Mouse (Mus musculus) heart, embryonic 11.5 days (tissue): ENCODE measurements around the gene Gnaz. TPM values are rescaled to one million over a fixed set of nuclear protein-coding genes. Genes with fewer than 3 reads are reported as not detected.
A peak's percentile ranks its signal among the peaks of the same experiment; 100 is the strongest.

Source experiments
- ATAC-seq: fragments of 200-750 bp; cut with Nextera tagmentation; replicated peaks from 2 replicates; pipeline ENCODE4 v1.8.0; 2017; ENCODE audit warnings: moderate library complexity; ENCODE audit not compliant: insufficient number of reproducible peaks, low FRiP score, low TSS enrichment
- H3K27ac ChIP-seq: fragments of 300-500 bp; sonication (generic); 2 replicates; pipeline ENCODE4 v1.5.1; 2014; ENCODE audit warnings: mild to moderate bottlenecking, low read depth, low read length
- H3K27me3 ChIP-seq: fragments of 300-500 bp; sonication (generic); 2 replicates; pipeline ENCODE4 v1.6.1; 2014; ENCODE audit warnings: mild to moderate bottlenecking, low read length, mixed read lengths; ENCODE audit not compliant: control insufficient read depth, insufficient read depth
- H3K36me3 ChIP-seq: fragments of 300-500 bp; sonication (generic); 2 replicates; pipeline ENCODE4 v1.6.1; 2014; ENCODE audit warnings: mild to moderate bottlenecking, low read length, moderate library complexity, mixed read lengths; ENCODE audit not compliant: control insufficient read depth, insufficient read depth
- H3K4me1 ChIP-seq: fragments of 300-500 bp; sonication (generic); 2 replicates; pipeline ENCODE4 v1.6.1; 2014; ENCODE audit warnings: low read length; ENCODE audit not compliant: control insufficient read depth, insufficient read depth
- H3K4me2 ChIP-seq: fragments of 300-500 bp; sonication (generic); 2 replicates; pipeline ENCODE4 v1.6.1; 2014; ENCODE audit warnings: mild to moderate bottlenecking, moderate library complexity
- H3K4me3 ChIP-seq: fragments of 300-500 bp; sonication (generic); 2 replicates; pipeline ENCODE4 v1.5.1; 2014; ENCODE audit warnings: low read depth, low read length
- H3K9ac ChIP-seq: fragments of 300-500 bp; sonication (generic); 2 replicates; pipeline ENCODE4 v1.6.1; 2014; ENCODE audit warnings: mild to moderate bottlenecking, low read depth, low read length, moderate library complexity
- H3K9me3 ChIP-seq: fragments of 300-500 bp; sonication (generic); replicated peaks from 2 replicates; pipeline ENCODE4 v1.6.1; 2016; ENCODE audit warnings: low read length; ENCODE audit not compliant: control insufficient read depth
- WGBS: fragments of 180-500 bp; shearing (Covaris S2); extraction: QIAGEN DNeasy Blood & Tissue Kit; methylation state at CpG from one replicate; pipeline ENCODE4 v1.1.7; 2014; ENCODE audit not compliant: insufficient replicate concordance; 5-methylcytosine and 5-hydroxymethylcytosine counted together
- polyA plus RNA-seq: library from polyadenylated mRNA; unstranded; fragments of >200 nt; fragmentation: Nextera tagmentation; extraction: Ambion mirVana; gene quantifications from 2 replicates; pipeline ENCODE4 v1.2.1, GENCODE M21; 2014

The Gnaz gene
- polyA plus RNA-seq: 2.1 and 2.7 TPM in 2 replicates

- Histone ChIP-seq H3K9me3 (no peaks in the 10 kb centered on the region), H3K9ac (peak within 1 kb of the TSS; percentile 65), H3K27ac (no peak within 1 kb of the TSS), H3K4me2 (peak within 1 kb of the TSS; percentile 97), H3K4me1 (peaks cover 4% of the 10 kb centered on the region), H3K27me3 (peaks cover 33% of the 10 kb centered on the region), H3K36me3 (no peaks in the 10 kb centered on the region), H3K4me3 (peak within 1 kb of the TSS; percentile 66)
- WGBS: under 1% methylated on average over 74 of the region's 83 CpGs
- peak; percentile 94 for ATAC-seq
Measured at GRCm38 (mm10) chr10:74966850-74967451, at the start of gene Gnaz. Gnaz (plus strand) TSS chr10:74967177.

GRCm38 (mm10) chr10:74919277-74919676 lies 47.7 kb upstream of the Gnaz start:
- no peak for ATAC-seq
- Histone ChIP-seq H3K27ac (no peak overlapping the region), H3K27me3 (no peaks in the 10 kb centered on the region), H3K4me1 (no peaks in the 10 kb centered on the region), H3K36me3 (no peaks in the 10 kb centered on the region), H3K9me3 (no peaks in the 10 kb centered on the region), H3K4me3 (no peak overlapping the region), H3K4me2 (no peak overlapping the region), H3K9ac (no peak overlapping the region)
- WGBS: 31% methylated on average over 5 of the region's 5 CpGs

- Histone ChIP-seq H3K9ac (no peak overlapping the region), H3K4me1 (no peaks in the 10 kb centered on the region), H3K9me3 (no peaks in the 10 kb centered on the region), H3K27me3 (peaks cover 5% of the 10 kb centered on the region; the same call in 1 of the 2 replicates), H3K36me3 (no peaks in the 10 kb centered on the region), H3K4me3 (no peak overlapping the region), H3K27ac (no peak overlapping the region), H3K4me2 (no peak overlapping the region)
- 38% methylated on average over 17 of the region's 17 CpGs for WGBS
- 0 out of 2 replicates have a peak, but pooled peaks have one; percentile 32 for ATAC-seq
Measured at GRCm38 (mm10) chr10:74920853-74921567, 46.0 kb upstream of the Gnaz start.

GRCm38 (mm10) chr10:74921614-74922013 lies 45.4 kb upstream of the Gnaz start:
- no peak overlapping the region for H3K9ac ChIP-seq
- ATAC-seq: no peak
- WGBS: 80% methylated on average over 11 of the region's 11 CpGs
- no peak overlapping the region for H3K4me3 ChIP-seq
- H3K4me1 ChIP-seq: no peaks in the 10 kb centered on the region
- no peak overlapping the region for H3K27ac ChIP-seq
- peaks cover 7% of the 10 kb centered on the region; the same call in 1 of the 2 replicates for H3K27me3 ChIP-seq
- H3K4me2 ChIP-seq: no peak overlapping the region
- no peaks in the 10 kb centered on the region for H3K9me3 ChIP-seq
- no peaks in the 10 kb centered on the region for H3K36me3 ChIP-seq

- Histone ChIP-seq H3K4me3 (no peak overlapping the region), H3K36me3 (no peaks in the 10 kb centered on the region), H3K9me3 (no peaks in the 10 kb centered on the region), H3K4me2 (no peak overlapping the region), H3K9ac (no peak overlapping the region), H3K27me3 (peaks cover 7% of the 10 kb centered on the region; the same call in 1 of the 2 replicates), H3K4me1 (no peaks in the 10 kb centered on the region), H3K27ac (no peak overlapping the region)
- no peak for ATAC-seq
- WGBS: 67% methylated on average over 6 of the region's 6 CpGs
Measured at GRCm38 (mm10) chr10:74922763-74923162, 44.2 kb upstream of the Gnaz start.

GRCm38 (mm10) chr10:74924274-74924673 lies 42.7 kb upstream of the Gnaz start:
- Histone ChIP-seq H3K4me3 (no peak overlapping the region), H3K36me3 (no peaks in the 10 kb centered on the region), H3K27me3 (peaks cover 7% of the 10 kb centered on the region; the same call in 1 of the 2 replicates)

GRCm38 (mm10) chr10:74925324-74925723 lies 41.7 kb upstream of the Gnaz start:
- H3K4me1 ChIP-seq: no peaks in the 10 kb centered on the region
- H3K4me3 ChIP-seq: no peak overlapping the region
- H3K9me3 ChIP-seq: no peaks in the 10 kb centered on the region
- no peak overlapping the region for H3K9ac ChIP-seq
- ATAC-seq: no peak
- no peak overlapping the region for H3K27ac ChIP-seq
- peaks cover 7% of the 10 kb centered on the region; the same call in 1 of the 2 replicates for H3K27me3 ChIP-seq
- peak overlapping the region; percentile 49 for H3K4me2 ChIP-seq
- no peaks in the 10 kb centered on the region for H3K36me3 ChIP-seq
- WGBS: 13% methylated on average over 21 of the region's 21 CpGs

More at GRCm38 (mm10) chr10:74924274-74924673, 42.7 kb upstream of the Gnaz start:
- ATAC-seq: no peak
- Histone ChIP-seq H3K4me2 (no peak overlapping the region), H3K9ac (no peak overlapping the region), H3K9me3 (no peaks in the 10 kb centered on the region), H3K4me1 (no peaks in the 10 kb centered on the region), H3K27ac (no peak overlapping the region)
- 88% methylated on average over 14 of the region's 14 CpGs for WGBS

GRCm38 (mm10) chr10:74928276-74928675 lies 38.7 kb upstream of the Gnaz start:
- no peak overlapping the region for H3K4me2 ChIP-seq
- H3K36me3 ChIP-seq: no peaks in the 10 kb centered on the region
- peaks cover 7% of the 10 kb centered on the region; the same call in 1 of the 2 replicates for H3K27me3 ChIP-seq
- no peak overlapping the region for H3K9ac ChIP-seq
- no peak overlapping the region for H3K4me3 ChIP-seq
- no peak overlapping the region for H3K27ac ChIP-seq
- WGBS: 72% methylated on average over 7 of the region's 7 CpGs
- ATAC-seq: no peak
- no peaks in the 10 kb centered on the region for H3K9me3 ChIP-seq
- H3K4me1 ChIP-seq: no peaks in the 10 kb centered on the region
